Mouse (Mus musculus): ENCODE measurements around the gene Srsf3. TPM values are rescaled to one million over a fixed set of nuclear protein-coding genes. Genes with fewer than 3 reads are reported as not detected.

Gene Srsf3
- total RNA-seq, 2 experiments from 2014 or later, result 506 to 767 TPM

GRCm38 (mm10) chr17:29044146-29044924 is 11.9 kb downstream of the Srsf3 start:
- no peak for ATAC-seq (replicated peaks; ENCODE audit: poor library complexity)

GRCm38 (mm10) chr17:29044925-29045319 is 12.5 kb downstream of the Srsf3 start:
- peak; percentile 38 for ATAC-seq (replicated peaks; ENCODE audit: poor library complexity)

GRCm38 (mm10) chr17:29045741-29046530 is 13.5 kb downstream of the Srsf3 start:
- peak; percentile 48 for ATAC-seq (replicated peaks; ENCODE audit: poor library complexity)

- ATAC-seq (replicated peaks; ENCODE audit: poor library complexity), result no peak
These were observed 14.4 kb downstream of the Srsf3 start for GRCm38 (mm10) chr17:29046863-29047262.

- no peak for ATAC-seq (replicated peaks; ENCODE audit: poor library complexity)
These were observed 15.5 kb downstream of the Srsf3 start for GRCm38 (mm10) chr17:29047697-29048514.

- peak; percentile 67 for ATAC-seq (replicated peaks; ENCODE audit: poor library complexity)
These were observed 16.5 kb downstream of the Srsf3 start for GRCm38 (mm10) chr17:29048748-29049507.

- ATAC-seq (replicated peaks; ENCODE audit: poor library complexity), result no peak
These were observed 17.1 kb downstream of the Srsf3 start for GRCm38 (mm10) chr17:29049508-29049889.

GRCm38 (mm10) chr17:29049923-29050322 is 17.5 kb downstream of the Srsf3 start:
- ATAC-seq (replicated peaks; ENCODE audit: poor library complexity), result no peak

- no peak for ATAC-seq (replicated peaks; ENCODE audit: poor library complexity)
These were observed 18.4 kb downstream of the Srsf3 start for GRCm38 (mm10) chr17:29050791-29051190.

GRCm38 (mm10) chr17:29053067-29053466 is 20.6 kb downstream of the Srsf3 start:
- ATAC-seq (replicated peaks; ENCODE audit: poor library complexity), result no peak

GRCm38 (mm10) chr17:29053841-29054240 is 21.4 kb downstream of the Srsf3 start:
- peak; percentile 30 for ATAC-seq (replicated peaks; ENCODE audit: poor library complexity)

- no peak for ATAC-seq (replicated peaks; ENCODE audit: poor library complexity)
These were observed 22.0 kb downstream of the Srsf3 start for GRCm38 (mm10) chr17:29054429-29054828.

GRCm38 (mm10) chr17:29055586-29055985 is 23.2 kb downstream of the Srsf3 start:
- no peak for ATAC-seq (replicated peaks; ENCODE audit: poor library complexity)

- no peak for ATAC-seq (replicated peaks; ENCODE audit: poor library complexity)
These were observed 23.8 kb downstream of the Srsf3 start for GRCm38 (mm10) chr17:29056207-29056606.

GRCm38 (mm10) chr17:29056699-29057151 is 24.3 kb downstream of the Srsf3 start:
- ATAC-seq (replicated peaks; ENCODE audit: poor library complexity), result peak; percentile 61

- ATAC-seq (replicated peaks; ENCODE audit: poor library complexity), result no peak
These were observed 25.0 kb downstream of the Srsf3 start for GRCm38 (mm10) chr17:29057361-29057890.

GRCm38 (mm10) chr17:29057961-29058360 is 25.5 kb downstream of the Srsf3 start:
- ATAC-seq (replicated peaks; ENCODE audit: poor library complexity), result no peak

- ATAC-seq (replicated peaks; ENCODE audit: poor library complexity), result no peak
These were observed 26.1 kb downstream of the Srsf3 start for GRCm38 (mm10) chr17:29058487-29058886.

- ATAC-seq (replicated peaks; ENCODE audit: poor library complexity), result no peak
These were observed 27.2 kb downstream of the Srsf3 start for GRCm38 (mm10) chr17:29059581-29059980.

- no peak for ATAC-seq (replicated peaks; ENCODE audit: poor library complexity)
These were observed 28.5 kb downstream of the Srsf3 start for GRCm38 (mm10) chr17:29060946-29061345.
